Mouse (Mus musculus) frontal cortex, postnatal 14 days (tissue): ENCODE measurements around the gene Gm10392.
"Not testable (repeated sequence)": the region's sequence is repeated elsewhere in the genome, so short reads cannot be mapped to it uniquely, and the experiment has no call there.

Experiments
- DNase-seq, 2 experiments: peaks; one replicate each; pipeline ENCODE4 v3.0.0; 2022; ENCODE audit warnings: low spot score in 2 of 2

The Gm10392 gene

DNA sequence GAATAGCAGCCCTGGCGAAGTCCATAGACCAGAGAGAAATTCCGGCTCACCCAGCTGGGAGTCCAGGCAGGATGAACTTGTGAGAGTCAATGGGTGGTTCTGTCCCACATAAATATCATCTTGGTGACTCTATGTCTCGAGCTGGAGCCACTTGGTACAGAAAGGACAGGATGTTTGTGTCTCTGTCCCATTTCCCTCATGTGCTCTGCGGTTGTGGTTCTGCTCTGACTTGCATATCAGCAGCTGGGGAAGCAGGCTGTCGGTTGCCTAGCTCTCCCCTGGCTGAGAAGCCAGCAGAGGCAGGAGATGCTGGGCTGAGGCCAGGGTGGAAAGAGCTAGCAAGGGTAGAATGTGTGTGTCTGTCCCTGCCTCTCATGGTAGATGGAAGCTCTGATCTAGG is at the start of gene Gm10392:
Gm10392 (minus strand) TSS at position 156 of the 400 bp plus-strand sequence.
- DNase-seq = peak in 1 of 2 experiments; percentile 22

DNA sequence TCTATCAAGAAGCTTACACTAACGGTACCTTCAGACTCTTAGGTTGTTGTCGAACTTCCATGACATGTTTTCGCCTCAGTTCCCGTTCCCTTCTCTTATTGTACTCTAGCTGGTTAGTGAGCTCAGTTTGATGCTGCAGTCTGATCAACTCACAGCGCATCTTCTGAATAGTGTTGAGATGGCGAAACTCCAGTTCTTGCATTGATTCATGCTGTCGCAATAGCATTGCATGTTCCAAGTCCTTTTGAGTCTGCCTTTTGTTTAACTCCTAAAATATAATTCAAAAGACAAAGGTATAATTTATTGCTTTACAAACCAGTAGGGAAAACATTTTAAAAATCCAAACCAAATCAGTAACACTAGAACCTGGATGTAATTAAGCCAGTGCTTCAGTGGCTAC is 26.3 kb upstream of the Gm10392 start:
- DNase-seq = no peak

DNA sequence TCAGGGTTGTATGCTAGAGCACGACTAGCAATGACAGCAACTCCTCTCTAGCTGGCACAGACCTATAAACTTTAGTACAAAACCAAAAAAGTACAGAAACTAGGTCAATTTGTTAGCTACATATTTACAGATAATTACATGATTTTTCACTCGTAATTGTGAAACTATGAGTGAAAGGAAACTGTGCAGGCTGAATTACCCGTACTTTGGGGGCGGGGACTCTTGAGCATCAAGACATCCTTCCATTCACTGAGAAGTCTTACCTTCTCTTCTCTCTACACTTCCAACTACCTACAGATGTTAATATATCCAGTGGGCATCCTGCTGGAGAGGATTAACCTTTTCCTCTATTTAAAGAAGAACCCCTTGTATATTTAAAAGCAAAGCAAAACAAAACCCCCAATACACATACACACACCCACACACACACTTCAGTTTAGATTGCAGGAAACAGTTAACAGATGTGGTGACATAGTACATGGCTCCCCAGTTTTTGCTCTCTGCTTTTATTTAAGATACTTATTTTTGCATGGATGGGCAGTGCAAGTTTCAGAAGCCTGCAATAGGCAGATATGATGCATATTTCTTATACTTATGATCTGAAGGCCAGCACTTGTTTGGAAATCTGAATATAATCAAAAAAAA is 13.3 kb upstream of the Gm10392 start:
- no peak for DNase-seq

DNA sequence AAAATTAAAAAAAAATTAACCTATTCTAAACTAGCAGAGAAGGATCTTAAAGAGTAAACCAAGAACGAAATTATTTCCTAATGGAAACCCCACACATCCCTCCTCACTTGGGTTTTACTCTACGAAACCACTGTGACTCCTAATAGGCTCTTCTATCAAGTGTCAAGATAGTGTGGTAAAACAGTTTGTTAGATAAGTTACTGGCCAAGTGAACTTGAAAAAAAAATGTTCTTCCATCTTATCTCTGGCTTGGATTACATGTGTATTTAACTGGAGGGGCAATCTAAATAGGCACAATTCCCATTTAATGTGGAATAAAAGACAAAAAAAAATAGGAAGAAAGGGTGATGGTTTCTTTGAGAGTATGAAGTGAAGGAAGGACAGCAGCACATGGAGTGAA is 11.9 kb upstream of the Gm10392 start:
- no peak for DNase-seq

DNA sequence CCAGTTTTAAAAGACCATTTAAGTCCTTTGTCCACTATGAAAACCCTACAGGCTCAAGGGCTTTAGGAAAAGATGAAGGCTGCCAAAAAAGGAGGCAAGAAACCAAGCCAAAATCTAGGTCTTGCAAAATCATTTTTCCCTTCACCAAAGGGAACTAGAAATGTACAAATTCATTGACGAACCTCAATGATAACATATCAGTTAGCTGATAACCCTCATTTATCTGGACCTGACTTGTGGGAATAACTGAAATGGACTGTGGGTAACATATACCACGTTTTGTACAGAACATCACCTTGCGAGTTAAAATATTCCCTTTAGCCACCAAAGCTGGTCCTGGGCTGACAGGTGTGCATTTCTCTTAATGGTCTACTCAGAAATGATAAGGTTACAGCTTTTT is 10.6 kb upstream of the Gm10392 start:
- DNase-seq = no peak

DNA sequence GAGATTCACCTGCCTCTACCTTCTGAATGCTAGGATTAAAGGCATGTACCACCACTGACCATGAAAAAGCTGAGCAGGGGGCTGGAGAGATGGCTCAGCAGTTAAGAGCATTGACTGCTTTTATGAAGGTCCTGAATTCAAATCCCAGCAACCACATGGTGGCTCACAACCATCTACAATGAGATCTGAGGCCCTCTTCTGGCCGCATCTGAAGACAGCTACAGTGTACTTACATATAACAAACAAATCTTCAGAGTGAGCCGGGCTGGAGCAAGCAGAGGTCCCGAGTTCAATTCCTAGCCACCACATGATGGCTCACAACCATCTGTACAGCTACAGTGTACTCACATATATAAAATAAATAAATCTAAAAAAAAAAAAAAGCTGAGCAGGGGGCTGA is 9.4 kb upstream of the Gm10392 start:
- DNase-seq = not testable (repeated sequence)

DNA sequence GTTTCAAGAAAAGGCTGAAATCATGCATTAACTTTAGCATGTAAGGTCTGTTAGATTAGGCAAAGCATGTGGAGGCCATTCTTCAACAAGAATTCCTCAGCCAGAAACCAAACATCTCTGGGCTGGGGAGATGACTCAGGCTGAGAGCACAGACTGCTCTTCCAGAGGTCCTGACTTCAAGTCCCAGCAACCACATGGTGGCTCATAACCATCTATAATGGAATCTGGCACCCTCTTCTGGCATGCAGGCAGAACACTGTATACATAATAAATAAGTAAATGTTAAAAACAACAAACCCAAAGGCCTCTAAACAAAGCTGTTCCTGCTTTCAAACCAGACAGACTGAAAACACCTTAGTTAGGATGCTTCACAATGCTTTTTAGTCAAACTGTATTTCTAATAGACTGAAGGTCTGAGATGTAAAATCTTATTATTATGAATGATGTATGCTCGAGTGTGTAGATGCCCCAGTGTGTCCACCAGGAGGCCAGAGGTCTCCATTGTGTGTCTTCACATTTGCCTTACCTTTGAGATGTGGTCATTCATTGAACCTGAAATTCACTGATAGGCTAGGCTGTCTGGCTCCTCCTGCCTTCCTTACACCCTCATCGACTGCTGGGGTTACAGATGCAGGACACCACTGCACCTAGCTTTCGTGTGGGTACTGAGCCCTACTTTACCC is 6.9 kb upstream of the Gm10392 start:
- DNase-seq = no peak

DNA sequence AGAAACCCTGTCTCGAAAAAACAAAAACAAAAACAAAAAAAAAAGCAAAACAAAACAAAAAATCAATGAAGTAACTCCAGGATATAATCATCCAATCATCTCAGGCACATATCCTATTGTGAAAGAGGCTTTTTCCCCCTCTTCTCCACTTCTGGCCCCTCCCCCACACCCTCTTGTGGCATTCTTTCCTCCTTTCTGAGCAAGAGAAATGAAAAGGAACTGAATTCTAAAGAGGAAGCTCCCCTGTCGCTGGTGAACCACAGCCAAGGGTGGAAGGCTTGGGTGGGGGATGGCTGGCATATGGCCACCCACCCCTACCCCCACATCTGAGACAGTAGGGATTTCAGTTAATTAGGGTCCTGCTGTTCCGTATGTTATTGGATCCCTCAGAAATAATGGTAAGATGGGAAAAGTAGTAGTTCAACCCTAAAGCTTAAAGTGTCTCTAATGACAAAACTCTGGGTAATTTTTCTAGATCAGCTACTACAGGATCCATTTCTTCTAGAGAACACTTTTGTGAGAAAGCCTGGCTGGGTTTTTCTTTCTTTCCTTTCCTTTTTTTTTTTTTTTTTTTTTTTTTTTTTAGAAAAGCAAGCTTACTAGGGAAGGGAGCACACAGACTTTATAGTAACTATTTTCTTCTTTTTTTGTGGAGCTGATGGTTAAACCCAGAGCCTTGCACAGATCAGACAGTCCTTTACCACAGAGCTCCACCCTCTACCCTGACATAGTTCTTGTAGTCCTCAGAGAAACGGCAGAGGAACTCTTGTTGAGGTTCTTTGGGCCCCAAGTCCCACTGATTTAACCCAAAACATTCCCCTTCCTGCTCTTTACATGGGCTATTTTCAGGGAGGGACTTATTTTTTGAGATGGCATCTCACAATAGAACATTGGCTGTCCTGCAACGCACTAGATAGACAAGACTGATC is 1.9 kb upstream of the Gm10392 start:
- DNase-seq = peak in 1 of 2 experiments; percentile 37

DNA sequence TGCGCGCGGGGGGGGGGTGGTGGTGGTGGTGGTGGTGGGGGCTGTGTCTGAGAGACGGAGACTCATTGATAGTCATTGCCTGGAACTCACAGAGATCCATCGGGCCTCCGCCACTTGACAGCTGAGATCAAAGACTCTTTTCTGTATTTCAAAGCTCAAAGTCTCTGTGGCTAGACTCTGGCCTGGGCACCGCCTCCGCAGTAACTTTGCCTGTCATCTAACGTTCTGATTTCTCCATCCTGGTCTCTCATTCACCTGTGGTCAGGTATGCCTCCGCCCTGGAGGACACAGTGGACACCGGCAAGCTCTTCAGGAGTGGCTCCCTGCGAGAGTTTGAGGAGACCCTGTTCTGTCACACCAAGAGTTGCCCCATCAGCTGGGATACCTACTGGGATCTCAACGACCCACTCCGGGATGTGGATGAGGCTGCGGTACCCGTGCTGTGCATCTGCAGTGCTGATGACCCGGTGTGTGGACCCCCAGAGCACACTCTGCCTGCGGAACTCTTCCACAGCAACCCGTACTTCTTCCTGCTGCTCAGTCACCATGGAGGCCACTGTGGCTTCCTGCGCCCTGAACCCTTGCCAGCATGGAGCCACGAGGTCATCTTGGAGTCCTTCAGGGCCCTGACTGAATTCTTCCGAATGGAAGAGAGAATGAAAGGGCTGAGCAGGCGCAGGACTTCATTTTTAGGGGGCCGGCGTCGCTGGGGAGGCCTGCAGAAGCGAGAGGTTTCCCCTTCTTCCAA is 773 bp downstream of the Gm10392 start:
- DNase-seq = no peak

DNA sequence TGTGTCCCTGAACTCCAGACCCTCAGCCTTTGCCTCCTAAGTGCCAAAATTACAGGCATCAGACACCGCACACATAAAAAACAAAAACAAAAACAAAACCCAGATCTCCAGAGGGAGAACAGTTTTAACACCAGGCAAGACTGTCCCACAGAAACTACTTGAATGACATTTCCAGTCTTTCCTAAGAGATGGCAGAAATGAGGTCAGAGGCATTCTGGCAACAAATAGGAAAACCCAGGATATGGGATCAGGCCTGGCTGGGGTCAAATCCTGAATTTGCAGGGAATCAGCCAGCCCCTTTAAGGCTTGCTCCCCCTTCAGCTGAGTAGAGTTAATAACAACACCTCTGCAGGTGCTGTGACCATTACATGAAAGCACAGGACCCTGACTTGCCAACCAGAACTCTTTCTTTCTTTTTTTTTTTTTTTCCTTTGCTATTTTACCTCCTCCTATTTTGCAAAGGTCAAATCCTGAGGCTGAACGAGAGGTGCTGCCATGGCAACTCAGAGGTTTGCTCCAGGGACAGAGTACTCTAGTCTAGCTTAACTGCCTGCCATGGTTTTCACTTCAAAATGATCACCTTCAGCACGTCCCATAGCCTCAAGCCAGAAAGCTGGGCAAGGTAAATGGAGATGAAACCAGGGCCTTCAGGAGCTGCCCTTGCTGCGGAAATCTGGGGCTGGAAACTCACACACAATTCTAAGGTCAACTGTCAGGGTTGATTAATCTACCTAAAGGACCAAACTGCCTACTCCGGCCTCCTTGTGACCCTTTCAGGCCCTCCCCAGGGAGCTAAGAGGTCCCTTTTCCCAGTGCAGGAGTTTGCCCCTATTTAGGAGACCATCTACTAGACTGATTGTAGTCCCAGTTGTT is 2.2 kb downstream of the Gm10392 start:
- DNase-seq = no peak

DNA sequence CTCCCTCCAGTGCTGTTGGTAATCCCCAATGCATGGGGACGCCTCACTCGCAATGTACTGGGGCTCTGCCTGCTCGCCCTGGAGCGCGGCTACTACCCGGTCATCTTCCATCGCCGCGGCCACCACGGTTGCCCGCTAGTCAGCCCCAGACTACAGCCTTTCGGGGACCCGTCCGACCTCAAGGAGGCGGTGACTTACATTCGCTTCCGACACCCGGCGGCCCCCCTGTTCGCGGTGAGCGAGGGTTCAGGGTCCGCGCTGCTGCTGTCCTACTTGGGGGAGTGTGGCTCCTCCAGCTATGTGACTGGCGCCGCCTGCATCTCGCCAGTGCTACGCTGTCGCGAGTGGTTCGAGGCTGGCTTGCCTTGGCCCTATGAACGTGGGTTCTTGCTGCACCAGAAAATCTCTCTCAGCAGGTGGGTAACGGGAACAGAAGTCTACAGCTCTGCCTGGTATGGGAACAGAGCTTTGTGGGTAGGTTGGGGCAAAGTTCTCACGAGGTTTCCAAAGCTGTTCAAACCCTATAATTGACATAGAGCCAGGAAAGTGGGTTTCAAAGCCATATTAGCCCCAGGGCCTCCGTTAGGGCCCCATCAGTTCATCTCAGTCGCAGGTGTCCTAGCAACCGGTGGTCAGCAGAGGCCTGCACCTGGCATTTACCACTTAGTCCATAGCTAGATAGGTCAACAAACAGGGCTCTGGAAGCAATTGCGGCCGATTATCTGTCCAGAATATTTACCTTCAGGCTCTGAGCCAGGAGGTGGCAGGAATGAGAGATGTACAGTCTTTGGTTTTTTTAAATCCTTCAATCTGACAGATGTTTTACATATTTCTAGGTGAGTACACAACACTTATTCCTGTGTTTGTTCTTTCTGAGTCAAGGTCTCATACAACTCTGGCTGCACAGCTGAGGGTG is 3.1 kb downstream of the Gm10392 start, which contains the start of gene Trp53i13:
Trp53i13 (minus strand) TSS at position 344 of the 916 bp plus-strand sequence.
- DNase-seq = no peak

DNA sequence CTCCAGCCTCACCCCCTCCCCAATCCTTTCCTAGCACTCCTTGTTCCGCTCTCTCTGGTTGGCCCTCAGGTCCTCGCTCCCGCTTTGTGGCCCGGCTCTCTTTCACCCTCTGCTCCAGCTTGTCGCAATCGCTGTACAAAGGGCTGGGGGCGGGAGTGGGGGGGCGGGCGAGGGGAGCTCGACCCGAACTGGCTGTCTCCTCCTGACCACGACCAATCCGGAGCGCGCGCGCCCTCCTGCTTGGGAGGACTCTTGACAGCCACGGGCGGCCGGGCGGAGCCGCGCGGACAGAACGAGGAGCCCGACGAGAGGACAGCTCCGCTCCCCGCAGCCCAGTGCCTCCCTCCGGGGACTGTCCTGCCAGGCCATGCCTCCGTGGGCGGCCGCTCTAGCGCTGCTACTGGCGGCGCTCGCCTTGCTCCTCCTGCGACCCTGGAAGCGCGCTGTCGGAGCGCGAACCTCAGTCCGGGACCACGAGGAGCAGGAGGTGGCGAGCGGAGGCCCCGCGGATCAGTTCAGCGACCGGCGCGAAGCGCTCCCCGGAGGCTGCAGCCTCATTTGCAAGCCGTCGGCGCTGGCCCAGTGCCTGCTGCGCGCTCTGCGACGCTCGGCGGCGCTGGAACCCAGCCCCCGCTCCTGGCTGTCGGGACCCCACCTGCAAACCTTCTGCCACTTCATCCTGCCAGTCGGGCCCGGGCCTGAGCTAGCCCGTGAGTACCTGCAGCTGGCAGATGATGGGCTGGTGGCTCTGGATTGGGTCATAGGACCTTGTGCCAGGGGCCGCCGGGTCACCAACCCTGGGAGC is 4.0 kb downstream of the Gm10392 start, which contains the start of gene Abhd15:
Abhd15 (plus strand) TSS at position 290 of the 805 bp plus-strand sequence.
- peak in 1 of 2 experiments; percentile 54 for DNase-seq

DNA sequence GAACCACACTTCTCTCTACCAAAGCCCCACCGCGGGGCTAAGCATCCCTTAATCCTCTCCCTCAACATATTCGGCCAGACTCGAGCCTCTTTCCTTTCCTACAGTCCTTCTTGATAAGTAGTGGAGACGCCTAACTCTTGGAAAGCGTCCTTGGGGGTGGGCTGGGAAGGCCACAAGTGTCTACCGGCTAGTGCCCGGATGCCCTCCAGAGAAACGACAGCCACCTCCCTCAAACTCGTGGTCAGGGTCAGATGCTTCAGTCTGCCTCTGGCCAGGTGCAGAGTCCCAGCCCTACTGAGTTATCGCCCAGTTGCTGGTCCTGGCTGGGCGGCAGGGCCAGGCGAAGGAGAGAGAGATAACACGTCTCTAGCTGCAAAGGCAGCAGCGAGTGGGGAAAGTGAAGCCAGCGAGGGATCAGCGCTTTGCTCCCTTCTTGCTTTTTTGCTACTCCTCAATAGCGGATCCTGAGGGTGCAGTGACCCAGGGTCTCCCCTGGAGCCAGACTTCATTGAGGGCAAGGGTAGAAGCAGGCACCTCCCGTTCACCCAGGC is 4.6 kb downstream of the Gm10392 start:
- no peak for DNase-seq

DNA sequence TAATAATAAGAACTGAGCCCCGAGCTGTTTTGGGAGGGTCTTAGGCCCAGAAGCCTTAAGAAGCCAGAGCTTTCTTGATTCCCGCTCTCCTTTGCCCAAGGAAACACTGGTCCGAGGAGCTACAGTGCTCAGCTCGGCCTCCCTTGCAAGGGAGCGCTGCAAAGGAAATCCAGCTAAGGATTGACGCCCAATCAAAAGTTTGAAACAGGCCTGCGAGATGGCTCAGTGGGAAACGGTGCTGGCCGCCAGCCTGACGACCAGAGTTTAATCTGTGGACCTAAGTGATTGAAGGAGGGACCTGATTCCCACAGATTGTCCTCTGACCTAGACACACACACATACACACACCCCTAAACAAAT is 5.2 kb downstream of the Gm10392 start:
- no peak for DNase-seq

DNA sequence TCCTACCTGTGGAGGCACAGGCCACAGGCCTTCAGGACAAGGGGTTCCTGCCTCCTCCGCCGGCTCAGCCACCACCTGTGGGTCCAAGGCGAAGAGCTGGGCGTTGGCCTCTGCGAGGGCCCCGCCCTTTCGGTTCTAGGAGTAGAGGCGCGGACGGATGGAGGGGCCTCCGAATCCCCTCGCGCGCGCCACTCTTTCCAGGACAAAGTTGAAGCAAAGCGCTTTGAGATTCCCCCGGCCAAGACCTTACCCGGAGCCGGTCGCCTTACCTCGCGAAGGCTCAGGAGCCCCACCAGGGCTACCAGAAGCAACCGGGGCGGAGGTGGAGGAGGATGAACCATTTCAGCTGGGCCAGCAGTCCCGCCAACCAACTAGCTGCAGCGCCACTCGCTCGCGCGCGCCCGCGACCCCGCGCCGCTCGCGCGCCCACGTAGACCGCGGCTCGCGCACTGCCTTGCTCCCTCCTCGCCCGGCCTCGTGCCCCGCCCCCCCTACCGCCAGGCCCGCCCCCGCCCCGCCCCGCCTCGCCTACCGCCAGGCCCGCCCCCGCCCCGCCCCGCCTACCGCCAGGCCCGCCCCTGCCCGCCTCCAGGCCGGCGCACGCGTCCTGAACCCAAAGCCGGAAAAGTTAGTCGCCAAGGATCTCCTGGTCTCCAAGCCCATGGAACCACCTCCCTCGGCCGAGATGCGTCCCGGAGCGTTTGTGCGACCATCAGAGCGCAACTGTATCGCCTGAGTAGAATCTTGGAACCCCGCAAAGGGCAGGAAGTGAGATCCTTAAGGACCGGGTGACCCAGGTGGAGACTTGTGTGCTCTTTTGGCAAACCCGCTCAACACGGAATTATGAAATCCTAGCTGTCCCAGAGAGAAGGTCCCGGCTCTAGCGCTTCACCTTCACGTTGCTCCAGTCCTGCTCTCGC is 5.8 kb downstream of the Gm10392 start:
- DNase-seq = peak in 1 of 2 experiments; percentile 44

DNA sequence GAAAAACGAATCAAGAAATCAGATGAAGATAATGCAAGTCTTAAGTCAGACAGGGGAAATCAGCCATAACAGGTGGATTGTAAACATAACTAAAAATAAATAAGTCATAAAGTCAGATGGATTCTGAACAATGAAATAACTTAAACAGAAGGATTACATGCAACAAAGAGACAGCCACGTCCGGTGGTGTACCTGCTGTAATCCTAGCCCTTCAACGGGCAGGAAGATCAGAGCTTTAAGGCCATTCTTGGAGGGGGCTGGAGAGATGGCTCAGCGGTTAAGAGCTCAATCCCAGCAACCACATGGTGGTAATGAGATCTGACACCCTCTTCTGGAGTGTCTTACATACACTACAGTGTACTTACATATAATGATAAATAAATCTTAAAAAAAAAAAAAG is 7.7 kb downstream of the Gm10392 start:
- DNase-seq = no peak
